Mouse (Mus musculus) hindbrain, embryonic 12.5 days (tissue): ENCODE results near the gene Dynll2. TPM values are rescaled to one million over a fixed set of nuclear protein-coding genes. Genes with fewer than 3 reads are reported as not detected.

Experiments used
- ATAC-seq: fragments of 200-750 bp; cut with Nextera tagmentation; 2 replicates; pipeline ENCODE4 v1.8.0; 2017; ENCODE audit warnings: moderate TSS enrichment; ENCODE audit not compliant: low FRiP score
- H3K27ac ChIP-seq: fragments of 300-500 bp; sonication (generic); 2 replicates; pipeline ENCODE4 v1.5.1; 2016; ENCODE audit warnings: mild to moderate bottlenecking
- H3K27me3 ChIP-seq: fragments of 300-500 bp; sonication (generic); 2 replicates; pipeline ENCODE4 v1.6.1; 2016; ENCODE audit warnings: mild to moderate bottlenecking
- H3K36me3 ChIP-seq: fragments of 300-500 bp; sonication (generic); 2 replicates; pipeline ENCODE4 v1.6.1; 2016; ENCODE audit warnings: mild to moderate bottlenecking
- H3K4me1 ChIP-seq: fragments of 300-500 bp; sonication (generic); 2 replicates; pipeline ENCODE4 v1.6.1; 2016
- H3K4me2 ChIP-seq: fragments of 300-500 bp; sonication (generic); replicated peaks from 2 replicates; pipeline ENCODE4 v1.6.1; 2016; ENCODE audit warnings: mild to moderate bottlenecking
- H3K4me3 ChIP-seq: fragments of 300-500 bp; sonication (generic); 2 replicates; pipeline ENCODE4 v1.5.1; 2016; ENCODE audit warnings: mild to moderate bottlenecking
- H3K9ac ChIP-seq: fragments of 300-500 bp; sonication (generic); 2 replicates; pipeline ENCODE4 v1.6.1; 2016; ENCODE audit warnings: mild to moderate bottlenecking, moderate library complexity
- H3K9me3 ChIP-seq: fragments of 300-500 bp; sonication (generic); replicated peaks from 2 replicates; pipeline ENCODE4 v1.6.1; 2016; ENCODE audit warnings: mild to moderate bottlenecking
- WGBS: fragments of 180-500 bp; shearing (Covaris S2); methylation state at CpG from one replicate; pipeline ENCODE4 v1.1.7; 2016; 5-methylcytosine and 5-hydroxymethylcytosine counted together
- polyA plus RNA-seq: library from polyadenylated mRNA; unstranded; fragments of >200 nt; fragmentation: Nextera tagmentation; extraction: Ambion mirVana; gene quantifications from 2 replicates; pipeline ENCODE4 v1.2.1, GENCODE M21; 2016

The Dynll2 gene
- 39.9 and 44.8 TPM in 2 replicates for polyA plus RNA-seq

DNA sequence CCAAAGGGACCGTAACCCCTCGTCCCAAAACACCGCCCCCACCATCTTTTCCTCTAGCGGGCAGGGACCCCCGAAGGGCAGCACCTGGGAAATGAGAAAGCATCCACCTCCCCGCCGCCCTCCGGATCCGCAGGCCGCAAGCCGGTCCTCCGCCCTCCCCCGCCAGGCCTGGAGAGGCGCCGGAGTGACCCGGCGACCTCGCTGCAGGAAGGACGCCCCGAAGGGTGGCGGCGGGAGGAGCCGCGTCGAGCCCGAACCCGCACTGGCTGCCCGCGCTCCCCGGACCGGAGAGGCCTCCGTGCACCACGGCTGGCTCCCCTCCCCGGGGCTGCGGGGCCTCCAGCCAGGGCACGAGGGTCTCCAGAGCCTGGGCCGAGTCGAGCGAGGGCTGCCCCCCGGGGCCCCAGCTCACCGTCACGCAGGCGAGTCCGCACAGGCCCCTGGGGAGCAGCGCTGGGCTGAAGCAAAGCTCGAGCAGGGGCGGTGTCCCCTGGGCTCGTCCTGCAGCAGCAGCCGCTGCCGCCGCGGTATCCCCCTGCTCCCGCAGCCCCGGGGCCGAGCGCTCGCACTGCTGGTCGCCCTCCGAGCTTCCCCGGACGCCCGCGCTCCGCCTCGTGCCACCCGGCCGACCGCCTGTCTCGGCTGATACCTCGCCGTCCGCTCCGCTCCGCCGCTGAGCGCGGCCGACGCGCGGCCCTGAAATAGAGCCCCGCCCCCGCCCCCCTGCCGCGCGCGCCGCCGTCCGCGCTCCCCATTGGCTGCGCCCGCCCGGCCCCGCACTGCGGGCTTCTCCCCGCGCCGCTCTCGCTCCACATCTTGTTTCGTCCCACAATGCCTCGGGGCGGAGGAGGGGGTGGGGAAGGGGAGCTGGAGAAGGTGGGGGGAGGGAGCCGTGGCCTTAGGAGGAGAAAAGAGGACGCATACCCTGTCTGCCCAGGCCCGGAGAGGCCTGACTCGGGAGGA lies at the start of gene Dynll2:
Gene Dynll2, minus strand, starts transcription at position 703 of the 963 bp plus-strand sequence.
- WGBS = 1% methylated on average over 62 of the region's 107 CpGs
- H3K27me3 ChIP-seq = no peaks in the 10 kb centered on the region
- peak; percentile 96 for ATAC-seq
- H3K27ac ChIP-seq = peak within 1 kb of the TSS; percentile 98
- H3K9ac ChIP-seq = peak within 1 kb of the TSS; percentile 99
- H3K4me1 ChIP-seq = peaks cover 40% of the 10 kb centered on the region
- peak within 1 kb of the TSS; percentile 100 for H3K4me3 ChIP-seq
- H3K36me3 ChIP-seq = peaks cover 18% of the 10 kb centered on the region
- peak within 1 kb of the TSS; percentile 89 for H3K4me2 ChIP-seq
- no peaks in the 10 kb centered on the region for H3K9me3 ChIP-seq

DNA sequence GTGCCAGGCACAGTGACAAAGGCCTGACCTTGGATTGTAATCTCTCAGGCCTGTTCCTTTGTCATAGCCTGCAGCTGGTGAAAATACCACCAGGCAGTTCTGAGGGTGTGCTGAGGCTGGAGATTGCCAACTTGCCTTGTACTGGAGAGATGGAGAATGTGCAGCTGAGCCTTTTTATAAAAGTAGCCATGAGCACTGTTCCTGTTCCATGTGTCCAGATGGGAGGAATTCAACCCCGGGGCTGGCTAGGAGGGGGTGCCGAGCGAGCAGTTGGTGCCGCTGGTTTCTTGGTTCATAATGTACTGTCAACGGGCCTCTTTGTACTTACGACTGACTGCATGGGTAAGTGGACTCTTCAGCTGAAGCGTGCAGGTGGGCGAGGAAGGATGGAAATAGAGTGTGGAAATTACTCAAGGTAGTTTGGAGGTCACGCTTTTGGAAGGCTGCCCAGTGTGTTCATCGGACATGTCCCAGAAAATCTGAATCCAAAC lies 49.5 kb upstream of the Dynll2 start:
- 81% methylated on average over 10 of the region's 10 CpGs for WGBS
- Histone ChIP-seq H3K27ac (no peak overlapping the region), H3K9ac (no peak overlapping the region), H3K36me3 (0 out of 2 replicates have a peak, but pooled peaks cover 12% of the 10 kb centered on the region), H3K9me3 (no peaks in the 10 kb centered on the region), H3K4me1 (no peaks in the 10 kb centered on the region), H3K4me3 (no peak overlapping the region), H3K27me3 (no peaks in the 10 kb centered on the region), H3K4me2 (no peak overlapping the region)
- no peak for ATAC-seq

DNA sequence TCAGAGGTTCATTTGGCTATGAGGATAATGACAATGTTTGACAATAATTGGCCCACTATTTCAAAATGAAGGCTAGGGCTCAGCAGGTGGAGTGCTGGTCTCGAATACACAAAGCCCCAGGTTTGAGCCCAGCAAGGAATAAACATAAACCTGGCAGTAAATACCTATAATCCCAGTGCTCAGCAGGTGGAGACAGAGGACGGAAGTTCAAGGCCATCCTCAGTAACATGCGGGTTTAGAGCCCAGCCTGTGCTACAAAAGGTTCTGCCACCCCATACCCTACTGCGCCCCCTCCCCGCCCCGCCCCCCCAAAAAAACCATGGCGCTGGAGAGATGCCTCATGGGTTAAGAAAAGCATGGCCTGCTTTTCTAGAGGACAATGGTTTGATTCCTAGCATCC lies 48.6 kb upstream of the Dynll2 start:
- no peaks in the 10 kb centered on the region for H3K9me3 ChIP-seq
- H3K4me1 ChIP-seq = no peaks in the 10 kb centered on the region
- no peaks in the 10 kb centered on the region for H3K27me3 ChIP-seq
- H3K36me3 ChIP-seq = 0 out of 2 replicates have a peak, but pooled peaks cover 12% of the 10 kb centered on the region
- 76% methylated on average over 7 of the region's 7 CpGs for WGBS
- H3K9ac ChIP-seq = no peak overlapping the region
- ATAC-seq = no peak
- no peak overlapping the region for H3K4me2 ChIP-seq
- H3K4me3 ChIP-seq = no peak overlapping the region
- no peak overlapping the region for H3K27ac ChIP-seq

DNA sequence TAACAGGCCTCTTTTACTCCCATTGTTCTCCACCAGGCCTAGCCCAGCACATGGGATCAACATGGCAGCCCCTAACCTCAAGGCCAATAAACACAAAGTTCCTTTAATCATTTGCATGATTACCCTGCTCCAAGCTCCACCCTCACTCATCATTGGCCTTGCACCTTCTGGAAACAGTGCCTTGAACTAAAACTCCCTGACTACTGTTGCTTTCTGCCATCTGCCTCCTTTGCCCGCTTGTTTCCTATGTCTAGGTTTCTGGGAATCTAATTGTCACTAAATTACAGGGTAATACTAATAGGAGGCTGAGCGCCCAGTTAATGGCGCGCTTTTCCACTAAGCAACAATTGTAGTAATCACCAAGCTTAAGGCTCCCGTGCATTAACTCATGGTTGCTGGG lies 44.4 kb upstream of the Dynll2 start:
- Histone ChIP-seq H3K27me3 (no peaks in the 10 kb centered on the region), H3K4me1 (peaks cover 14% of the 10 kb centered on the region), H3K27ac (no peak overlapping the region), H3K4me2 (no peak overlapping the region), H3K9ac (no peak overlapping the region), H3K9me3 (no peaks in the 10 kb centered on the region), H3K36me3 (0 out of 2 replicates have a peak, but pooled peaks cover 9% of the 10 kb centered on the region), H3K4me3 (no peak overlapping the region)
- 91% methylated on average over 5 of the region's 5 CpGs for WGBS
- ATAC-seq = no peak

DNA sequence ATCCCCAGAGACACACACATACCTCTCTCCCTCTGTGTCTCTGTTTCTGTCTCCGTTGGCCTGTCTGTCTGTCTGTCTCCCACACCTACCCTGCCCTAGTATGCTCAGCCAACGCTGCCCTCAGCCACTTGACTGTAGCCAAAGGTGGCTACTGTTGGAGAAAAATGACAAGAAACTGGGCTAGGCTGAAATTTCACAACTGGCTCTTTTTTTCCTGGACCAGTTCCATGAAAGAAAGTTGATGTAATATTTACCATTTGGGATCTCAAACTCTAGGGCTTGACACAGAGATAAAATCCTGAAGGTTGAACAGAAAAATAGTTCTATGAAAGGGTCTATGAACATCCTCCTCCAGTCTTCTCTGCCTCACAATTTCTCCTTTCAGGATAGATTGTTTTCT lies 43.5 kb upstream of the Dynll2 start:
- Histone ChIP-seq H3K4me3 (no peak overlapping the region), H3K27me3 (no peaks in the 10 kb centered on the region), H3K4me1 (peaks cover 14% of the 10 kb centered on the region), H3K36me3 (0 out of 2 replicates have a peak, but pooled peaks cover 9% of the 10 kb centered on the region), H3K27ac (no peak overlapping the region), H3K9me3 (no peaks in the 10 kb centered on the region), H3K4me2 (no peak overlapping the region), H3K9ac (no peak overlapping the region)
- ATAC-seq = no peak
- WGBS = 98% methylated on average over 2 of the region's 2 CpGs

DNA sequence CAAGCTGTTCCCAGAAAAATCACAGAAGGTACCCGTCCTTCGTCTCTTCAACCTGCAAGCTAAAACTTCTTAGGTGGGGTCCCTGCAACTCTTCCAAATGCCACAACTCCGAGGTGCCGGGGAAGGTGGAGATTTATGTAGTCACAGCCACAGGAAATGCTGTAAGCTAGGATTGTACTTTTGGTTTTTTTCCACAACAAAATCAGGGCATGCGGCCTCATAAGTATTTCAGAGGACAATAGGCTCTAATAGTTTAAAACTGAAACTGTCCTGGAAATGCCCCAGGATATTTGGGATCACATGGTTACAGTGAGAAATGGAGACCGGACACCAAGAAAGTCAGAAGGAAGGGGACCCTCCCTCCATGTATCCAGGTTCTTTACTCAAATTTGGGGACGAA lies 42.9 kb upstream of the Dynll2 start:
- Histone ChIP-seq H3K9ac (no peak overlapping the region), H3K4me1 (peaks cover 14% of the 10 kb centered on the region), H3K27ac (no peak overlapping the region), H3K27me3 (no peaks in the 10 kb centered on the region), H3K36me3 (0 out of 2 replicates have a peak, but pooled peaks cover 9% of the 10 kb centered on the region), H3K4me2 (no peak overlapping the region), H3K9me3 (no peaks in the 10 kb centered on the region), H3K4me3 (no peak overlapping the region)
- 91% methylated on average over 7 of the region's 7 CpGs for WGBS
- no peak for ATAC-seq

DNA sequence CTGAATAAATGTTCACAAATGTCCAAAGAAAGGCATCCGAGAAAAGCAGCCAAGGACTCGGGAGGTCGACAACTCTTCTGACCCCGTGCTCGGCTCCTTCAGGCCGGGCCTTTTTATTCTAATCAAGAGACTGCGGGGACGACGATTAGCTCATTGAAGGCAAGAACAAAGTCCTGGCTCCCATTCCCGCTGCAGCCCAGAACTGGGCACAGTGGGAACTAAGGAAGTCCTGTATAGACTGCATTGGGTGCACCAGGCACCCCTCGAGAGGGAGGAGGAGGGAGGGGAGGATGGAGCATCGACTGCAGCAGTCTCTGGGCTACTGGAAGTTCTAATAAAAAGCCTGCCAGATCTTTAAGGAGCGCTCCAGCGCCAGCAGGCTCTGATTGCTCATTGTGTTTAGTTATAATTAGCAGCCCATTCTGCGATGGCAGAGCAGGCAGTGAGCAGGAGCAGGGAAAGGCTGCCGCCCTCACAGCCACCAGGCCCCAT lies 40.9 kb upstream of the Dynll2 start:
- Histone ChIP-seq H3K27ac (no peak overlapping the region), H3K27me3 (no peaks in the 10 kb centered on the region), H3K4me1 (peaks cover 14% of the 10 kb centered on the region), H3K9ac (no peak overlapping the region), H3K36me3 (no peaks in the 10 kb centered on the region), H3K4me2 (no peak overlapping the region), H3K9me3 (no peaks in the 10 kb centered on the region), H3K4me3 (no peak overlapping the region)
- WGBS = 7% methylated on average over 16 of the region's 16 CpGs
- no peak for ATAC-seq

DNA sequence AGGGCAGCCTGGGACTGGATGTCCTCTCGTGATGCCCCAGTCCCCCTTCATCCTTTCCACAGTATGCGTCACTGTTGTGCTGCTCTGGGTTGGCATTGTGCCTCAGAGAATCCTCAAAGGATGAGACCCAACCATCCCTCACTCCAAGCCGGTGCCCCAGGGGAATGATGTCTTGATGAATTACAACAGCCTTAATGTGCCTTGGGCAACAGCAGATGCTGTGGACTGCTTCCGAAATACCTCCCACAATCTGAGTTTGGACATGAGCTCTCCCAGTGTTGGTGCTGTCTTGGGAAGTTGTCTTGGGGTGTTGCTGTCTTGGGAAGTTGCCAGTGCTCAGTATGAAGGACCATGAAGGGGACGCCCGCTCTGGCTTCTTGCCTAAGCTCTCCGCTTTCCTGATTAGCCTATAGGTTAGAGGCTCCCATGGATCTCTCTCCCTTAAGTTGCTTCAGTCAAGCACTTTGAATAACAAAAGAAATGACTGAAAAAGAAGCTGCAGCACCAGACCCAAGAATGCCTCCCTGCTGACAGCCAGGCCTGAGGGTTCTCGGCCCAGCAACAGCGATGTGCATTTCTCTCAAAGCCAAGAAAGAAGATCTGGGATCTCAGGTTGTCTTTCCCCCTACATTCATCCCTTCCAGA lies 40.2 kb upstream of the Dynll2 start:
- H3K36me3 ChIP-seq = no peaks in the 10 kb centered on the region
- peak overlapping the region; percentile 36; the same call in 1 of the 2 replicates for H3K27ac ChIP-seq
- peaks cover 14% of the 10 kb centered on the region for H3K4me1 ChIP-seq
- H3K9me3 ChIP-seq = no peaks in the 10 kb centered on the region
- ATAC-seq = no peak
- no peak overlapping the region for H3K4me2 ChIP-seq
- 45% methylated on average over 9 of the region's 9 CpGs for WGBS
- H3K9ac ChIP-seq = no peak overlapping the region
- H3K4me3 ChIP-seq = no peak overlapping the region
- no peaks in the 10 kb centered on the region for H3K27me3 ChIP-seq

DNA sequence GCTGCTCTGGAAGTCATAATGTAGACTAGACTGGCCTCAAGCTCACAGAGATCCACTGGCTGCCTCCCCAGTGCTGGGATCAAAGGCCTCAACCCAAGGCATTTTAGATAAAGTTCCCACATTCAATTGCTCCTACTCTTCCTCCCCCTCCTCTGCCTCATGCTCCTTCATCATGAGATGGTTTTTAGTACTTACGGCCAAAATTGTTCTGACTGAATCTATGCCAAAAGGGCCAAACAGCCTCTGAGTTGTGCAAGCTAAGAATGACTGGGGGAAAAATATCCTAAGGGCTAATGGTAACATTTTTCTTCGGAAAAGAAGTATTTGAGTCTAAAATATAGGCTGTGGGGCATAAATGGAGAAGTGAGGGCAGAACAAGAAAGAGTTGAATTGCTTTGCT lies 36.6 kb upstream of the Dynll2 start:
- no peaks in the 10 kb centered on the region for H3K36me3 ChIP-seq
- 91% methylated on average over 2 of the region's 2 CpGs for WGBS
- no peak overlapping the region for H3K4me3 ChIP-seq
- H3K9ac ChIP-seq = no peak overlapping the region
- no peak overlapping the region for H3K27ac ChIP-seq
- no peak for ATAC-seq
- no peaks in the 10 kb centered on the region for H3K27me3 ChIP-seq
- no peaks in the 10 kb centered on the region for H3K9me3 ChIP-seq
- H3K4me1 ChIP-seq = peaks cover 14% of the 10 kb centered on the region
- H3K4me2 ChIP-seq = no peak overlapping the region

DNA sequence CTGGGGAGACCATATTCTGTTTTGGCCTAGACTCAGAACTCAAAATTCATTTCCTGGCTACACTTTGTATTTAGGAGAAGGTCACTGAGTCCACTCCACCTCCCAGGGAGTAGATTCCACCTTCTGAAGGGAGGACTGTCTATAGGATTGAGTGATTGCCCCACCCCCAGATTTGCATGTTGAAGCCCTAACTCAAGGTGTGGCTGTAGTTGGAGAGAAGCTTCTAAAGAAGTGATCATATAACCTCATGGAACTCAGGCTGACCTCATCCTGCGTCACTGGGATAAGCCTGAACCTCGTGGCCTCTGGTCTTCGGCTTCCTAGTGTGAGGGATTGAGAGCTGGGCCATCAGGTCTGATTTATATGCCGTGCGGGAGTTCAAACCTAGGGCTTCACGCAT lies 28.5 kb upstream of the Dynll2 start:
- no peak overlapping the region for H3K4me2 ChIP-seq
- H3K4me1 ChIP-seq = no peaks in the 10 kb centered on the region
- WGBS = 85% methylated on average over 6 of the region's 6 CpGs
- H3K27ac ChIP-seq = no peak overlapping the region
- no peaks in the 10 kb centered on the region for H3K9me3 ChIP-seq
- no peak for ATAC-seq
- no peaks in the 10 kb centered on the region for H3K36me3 ChIP-seq
- H3K9ac ChIP-seq = no peak overlapping the region
- H3K27me3 ChIP-seq = no peaks in the 10 kb centered on the region
- H3K4me3 ChIP-seq = no peak overlapping the region

DNA sequence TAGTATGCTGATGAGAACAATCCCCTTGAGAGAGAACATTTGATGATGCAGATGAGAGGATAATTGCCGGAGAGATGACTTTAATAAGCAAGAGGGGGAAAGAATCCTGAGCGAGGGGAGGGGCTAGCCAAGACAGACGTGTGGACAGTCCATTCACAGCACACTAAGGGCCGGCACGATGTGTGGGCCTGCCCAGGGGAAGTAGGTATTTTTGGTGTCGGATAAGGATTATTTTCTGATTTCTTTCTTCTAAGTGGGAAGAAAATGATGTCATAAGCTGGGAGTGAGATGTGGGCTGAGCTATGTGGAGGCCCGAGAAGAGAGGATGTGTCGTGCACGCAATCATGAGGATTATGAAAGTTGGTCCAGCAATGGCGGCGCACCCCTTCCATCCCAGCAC lies 27.8 kb upstream of the Dynll2 start:
- WGBS = 87% methylated on average over 11 of the region's 11 CpGs
- ATAC-seq = 0 out of 2 replicates have a peak, but pooled peaks have one; percentile 32
- H3K9ac ChIP-seq = no peak overlapping the region

DNA sequence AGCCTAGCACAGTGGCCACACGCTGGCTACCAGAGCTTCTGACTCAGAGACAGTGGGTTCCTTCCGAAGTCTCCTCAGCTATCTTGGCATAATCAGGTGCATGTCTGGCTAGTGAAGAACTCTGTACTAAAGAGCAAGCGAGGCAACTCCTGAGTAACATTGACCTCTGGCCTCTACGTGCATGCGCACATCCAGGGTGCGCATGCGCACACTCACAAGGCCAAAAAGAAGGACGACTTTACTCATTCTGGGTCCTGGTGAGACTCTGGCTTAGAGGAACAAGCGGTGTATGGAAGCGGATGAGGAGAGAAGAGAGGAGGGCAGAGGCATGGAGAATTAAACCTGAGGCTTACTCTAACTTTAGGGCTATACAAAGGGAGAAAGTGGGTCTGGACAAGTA lies 26.3 kb upstream of the Dynll2 start:
- Histone ChIP-seq H3K27me3 (no peaks in the 10 kb centered on the region), H3K9me3 (no peaks in the 10 kb centered on the region), H3K27ac (no peak overlapping the region), H3K36me3 (no peaks in the 10 kb centered on the region), H3K4me3 (no peak overlapping the region), H3K4me1 (peaks cover 10% of the 10 kb centered on the region), H3K4me2 (no peak overlapping the region), H3K9ac (no peak overlapping the region)
- 93% methylated on average over 10 of the region's 10 CpGs for WGBS
- ATAC-seq = no peak

More for the DNA sequence above, 27.8 kb upstream of the Dynll2 start:
- no peaks in the 10 kb centered on the region for H3K27me3 ChIP-seq
- no peaks in the 10 kb centered on the region for H3K9me3 ChIP-seq
- H3K27ac ChIP-seq = no peak overlapping the region; the same call in 1 of the 2 replicates
- H3K4me2 ChIP-seq = no peak overlapping the region
- H3K4me3 ChIP-seq = no peak overlapping the region
- no peaks in the 10 kb centered on the region for H3K36me3 ChIP-seq
- H3K4me1 ChIP-seq = peaks cover under 1% of the 10 kb centered on the region; the same call in 1 of the 2 replicates
